Mouse (Mus musculus) brain, embryonic 14.5 days (tissue): ENCODE data around the gene Plekhg3.

Experiments used
- CTCF ChIP-seq: fragments of 200-500 bp; IDR thresholded peaks from 2 replicates; pipeline ENCODE4 v1.5.1; 2012; ENCODE audit warnings: inconsistent platforms, mild to moderate bottlenecking, moderate library complexity, borderline replicate concordance; ENCODE audit not compliant: insufficient read depth, insufficient read length; ENCODE audit errors: extremely low read depth
- POLR2A ChIP-seq: fragments of 200-500 bp; IDR thresholded peaks from 2 replicates; pipeline ENCODE4 v1.6.1; 2012; ENCODE audit warnings: mild to moderate bottlenecking, inconsistent platforms, borderline replicate concordance; ENCODE audit not compliant: poor library complexity, insufficient read depth, insufficient read length, severe bottlenecking; ENCODE audit errors: extremely low read depth

GRCm38 (mm10) chr12:76553917-76554316 lies 23.2 kb downstream of the Plekhg3 start:
- TF ChIP-seq CTCF (no peak), POLR2A (no peak)
